Mouse (Mus musculus) layer of hippocampus, postnatal 25 days (tissue): Measurements from ENCODE around the gene Omp. TPM values are rescaled to one million over a fixed set of nuclear protein-coding genes. Genes with fewer than 3 reads are reported as not detected.

Experiments
- DNase-seq, 2 experiments: peaks; one replicate each; pipeline ENCODE4 v3.0.0; 2022; ENCODE audit warnings: mixed read lengths in 2 of 2, low spot score in 1 of 2; ENCODE audit errors: extremely low spot score in 1 of 2
- total RNA-seq, 2 experiments: library from RNA; stranded (reverse); gene quantifications; 2 replicates each; pipeline ENCODE4 v1.2.3; 2021

Gene Omp
- total RNA-seq, 2 experiments from 2014 or later = 1.0 to 1.4 TPM

- no peak for DNase-seq
These were observed 2.7 kb downstream of the Omp start for GRCm38 (mm10) chr7:98142648-98143047.

GRCm38 (mm10) chr7:98142247-98142646 is 3.1 kb downstream of the Omp start:
- no peak for DNase-seq

- DNase-seq = peak in 1 of 2 experiments; percentile 52
These were observed 4.1 kb downstream of the Omp start for GRCm38 (mm10) chr7:98141206-98141605.

DNA sequence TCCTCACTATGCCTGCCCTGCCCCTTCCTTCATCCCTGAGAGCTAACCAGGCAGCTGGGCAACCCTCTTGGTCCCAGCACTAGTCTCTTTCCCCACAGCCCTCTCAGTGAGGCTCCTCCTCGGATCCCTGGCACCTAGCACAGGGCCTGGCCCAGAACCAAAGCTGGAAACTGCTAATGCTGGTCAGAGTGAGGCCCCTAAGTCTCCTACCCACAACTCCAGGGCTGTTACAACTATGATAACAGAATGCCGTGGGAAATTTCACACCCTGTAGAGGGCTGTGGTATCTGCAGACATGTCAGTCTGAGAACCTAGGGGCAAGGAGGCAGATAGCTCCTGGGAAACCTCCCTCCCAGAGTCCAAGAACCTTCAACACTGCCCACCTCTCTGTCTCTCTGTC is 4.7 kb downstream of the Omp start:
- no peak for DNase-seq

GRCm38 (mm10) chr7:98139216-98139615 is 6.1 kb downstream of the Omp start:
- DNase-seq = no peak

- DNase-seq = no peak
These were observed 7.3 kb downstream of the Omp start for GRCm38 (mm10) chr7:98137995-98138394.

- DNase-seq = no peak
These were observed 7.7 kb downstream of the Omp start for GRCm38 (mm10) chr7:98137583-98137982.

GRCm38 (mm10) chr7:98131751-98132150 is 13.6 kb downstream of the Omp start:
- no peak for DNase-seq

GRCm38 (mm10) chr7:98125473-98125872 is 19.8 kb downstream of the Omp start:
- peak in 1 of 2 experiments; percentile 47 for DNase-seq

DNA sequence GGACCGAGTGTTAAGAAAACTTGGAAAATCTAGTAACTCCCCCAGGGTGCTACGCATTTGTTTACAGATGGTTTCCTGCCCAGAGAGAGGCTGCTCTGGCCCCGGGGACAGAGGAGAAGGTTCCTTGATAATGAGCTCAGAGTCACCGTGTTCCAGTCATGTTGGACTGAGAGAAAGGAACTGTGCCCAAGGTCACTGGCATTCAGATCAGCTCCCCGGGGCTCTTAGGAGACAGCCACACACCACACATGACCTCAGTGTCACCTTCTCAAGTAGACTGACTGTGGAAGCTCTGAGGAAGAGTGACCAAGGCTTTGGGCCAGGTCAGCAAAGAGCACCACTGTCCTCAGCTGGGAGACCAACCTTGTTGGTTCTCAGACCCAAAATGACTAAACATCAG is 20.6 kb downstream of the Omp start:
- no peak for DNase-seq

GRCm38 (mm10) chr7:98121673-98122072 is 23.6 kb downstream of the Omp start:
- DNase-seq = no peak

DNA sequence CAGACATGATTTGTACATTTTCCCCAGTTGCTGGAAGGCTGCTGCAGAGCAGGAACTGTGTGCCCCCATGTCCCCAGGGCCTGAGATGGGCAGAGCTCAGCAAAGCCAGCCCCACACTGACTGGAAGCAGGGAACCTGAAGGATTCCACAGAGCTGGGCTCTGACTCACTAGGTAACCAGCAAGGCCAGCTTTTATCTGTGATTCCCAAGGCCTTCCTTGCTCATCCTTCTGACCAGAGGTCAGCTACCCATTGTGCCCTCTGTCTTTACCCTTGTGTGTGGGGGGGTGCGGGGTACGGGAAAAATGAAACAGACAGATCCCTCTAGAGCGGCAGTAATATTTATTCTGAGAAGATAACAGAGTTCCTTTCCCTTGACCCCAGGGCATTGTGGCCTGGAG is 24.1 kb downstream of the Omp start:
- DNase-seq = no peak

DNA sequence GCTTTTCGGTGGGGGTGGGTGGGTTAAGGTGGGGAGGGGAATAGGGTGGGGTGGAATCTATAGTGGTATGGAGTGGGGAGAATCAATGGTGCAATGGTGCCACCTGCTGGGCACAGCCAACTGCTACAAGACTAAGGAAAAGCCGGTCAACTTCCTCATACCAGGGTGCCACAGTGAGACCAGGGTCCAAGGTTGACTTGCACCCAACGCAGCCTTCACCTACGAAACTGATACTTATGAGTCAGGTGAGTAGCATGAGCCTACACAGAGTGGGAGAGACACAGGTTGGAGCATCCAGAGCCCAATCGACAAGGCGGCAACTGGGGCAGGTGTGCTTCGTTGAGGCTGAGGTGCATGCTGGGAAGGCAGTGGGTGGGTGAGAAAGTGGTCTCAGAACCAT is 25.0 kb downstream of the Omp start:
- peak; percentile 75 to 84 for DNase-seq

- no peak for DNase-seq
These were observed 25.4 kb downstream of the Omp start for GRCm38 (mm10) chr7:98119961-98120232.

- no peak for DNase-seq
These were observed 25.9 kb downstream of the Omp start, which contains the start of gene Myo7a for GRCm38 (mm10) chr7:98119179-98119960. TSS of gene Myo7a (minus strand) at chr7:98119524.

DNA sequence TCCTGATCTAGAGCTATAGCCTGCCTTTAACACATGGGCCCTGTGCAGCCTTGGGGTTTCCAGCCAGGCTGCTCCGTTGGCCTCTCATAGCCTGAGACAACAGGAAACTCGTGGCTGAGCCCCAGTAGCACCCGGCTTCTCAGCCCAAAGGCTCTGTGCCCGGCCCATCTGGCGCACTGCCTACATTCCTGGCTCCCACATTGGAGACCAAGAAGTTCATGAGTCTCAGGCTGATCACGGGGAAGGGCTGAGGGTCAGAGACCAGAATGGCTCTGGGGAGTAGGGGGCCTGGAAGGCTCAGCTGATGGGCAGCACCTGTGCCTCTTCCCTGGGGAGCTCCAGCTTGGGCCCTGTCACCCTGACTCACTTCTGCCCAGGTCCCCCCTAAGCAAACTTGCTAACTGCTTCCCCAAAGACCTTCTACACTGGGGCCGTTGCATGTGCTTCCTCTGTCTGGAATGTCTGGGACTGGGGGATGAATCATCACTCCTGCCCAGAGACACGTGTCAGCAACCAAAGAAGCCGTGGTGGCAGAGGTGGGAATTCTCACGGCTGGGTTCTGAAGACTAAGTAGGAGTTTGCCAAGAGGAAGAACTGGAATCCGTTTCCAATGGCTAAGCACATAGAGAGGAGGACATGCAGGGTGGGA is 28.2 kb downstream of the Omp start:
- no peak for DNase-seq

- DNase-seq = no peak
These were observed 30.6 kb downstream of the Omp start for GRCm38 (mm10) chr7:98114656-98115055.

DNA sequence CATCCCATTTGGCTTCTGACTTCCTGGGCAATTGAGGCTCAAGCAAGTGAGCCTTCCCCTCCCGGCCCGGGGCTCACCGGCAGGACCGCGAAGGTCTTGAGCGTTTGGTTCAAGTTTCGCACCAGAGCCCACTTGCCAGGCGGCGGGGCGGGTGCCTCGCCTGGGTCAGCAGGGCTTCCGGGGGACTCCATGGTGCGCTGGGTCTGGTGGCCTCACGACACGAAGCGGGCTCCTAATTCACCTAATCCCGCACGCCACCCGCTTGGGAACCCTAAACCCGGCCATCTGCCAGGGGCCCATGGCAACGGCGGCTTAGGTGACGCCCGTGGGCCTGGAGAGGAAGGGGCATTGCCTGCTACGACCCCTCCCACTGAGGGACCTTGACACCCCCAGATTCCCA is 34.1 kb downstream of the Omp start:
- DNase-seq = no peak

- no peak for DNase-seq
These were observed 35.5 kb downstream of the Omp start for GRCm38 (mm10) chr7:98109771-98110170.

- DNase-seq = no peak
These were observed 36.5 kb downstream of the Omp start for GRCm38 (mm10) chr7:98108636-98109430.

DNA sequence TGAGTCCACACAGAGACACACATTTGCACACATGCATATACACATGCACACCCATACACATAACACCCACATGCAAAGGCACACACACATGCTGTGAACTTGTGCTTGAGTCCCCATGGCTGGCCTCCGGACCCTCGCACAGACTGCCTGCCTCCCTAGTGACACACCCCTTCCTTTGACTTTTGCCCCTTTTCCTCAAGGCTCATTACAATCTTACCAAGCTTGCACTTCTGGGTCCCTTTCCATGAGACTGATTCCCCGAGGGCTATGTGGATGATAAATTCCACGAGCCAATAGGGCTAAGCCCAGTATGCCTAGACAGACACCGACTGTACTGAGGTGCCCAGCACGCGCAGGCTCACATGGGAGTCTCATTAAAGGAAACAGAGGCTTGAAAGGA is 39.0 kb downstream of the Omp start:
- no peak for DNase-seq
